Mouse (Mus musculus) left cerebral cortex, postnatal 10 days (tissue): ENCODE data around the gene Auts2. TPM values are rescaled to one million over a fixed set of nuclear protein-coding genes. Genes with fewer than 3 reads are reported as not detected.

ENCODE experiments used
- DNase-seq, 2 experiments: peaks; one replicate each; pipeline ENCODE4 v3.0.0; 2021 to 2022; ENCODE audit warnings: low spot score in 2 of 2, mixed read lengths in 1 of 2; ENCODE audit errors: extremely low spot score in 1 of 2
- intact Hi-C: fragments of 180-260 bp; cut with DNase I; formaldehyde crosslinking; loops from one replicate; pipeline ENCODE4 v1.15.1; 2025
- total RNA-seq, 2 experiments: library from RNA; stranded (reverse); gene quantifications; 2 replicates each; pipeline ENCODE4 v1.2.3; 2021

Auts2 gene
- total RNA-seq, 2 experiments from 2014 or later: 87.0 to 93.1 TPM

DNA sequence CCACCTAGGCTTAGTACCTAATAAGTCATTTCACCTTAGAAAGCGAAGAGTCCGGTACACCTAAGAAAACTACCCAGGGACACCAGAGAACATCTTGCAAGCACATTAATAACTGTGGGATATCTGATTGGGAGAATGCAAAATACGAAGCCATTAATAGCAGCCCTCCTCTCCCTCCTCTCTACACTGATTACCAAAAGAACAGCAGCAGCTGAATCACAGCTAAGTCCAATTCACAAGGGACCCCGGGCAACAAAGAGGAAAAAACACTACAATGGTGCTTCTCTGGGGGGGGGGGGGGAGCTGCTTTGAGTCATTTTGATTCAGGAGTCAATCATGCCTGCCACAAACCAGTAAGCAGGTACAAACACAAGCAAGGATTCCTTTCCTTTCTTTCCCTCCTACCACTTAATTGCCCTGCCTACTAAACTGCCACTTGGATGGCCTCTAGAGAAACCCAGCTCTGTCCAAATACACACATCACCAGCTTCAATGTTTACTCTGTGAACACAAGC lies 132.7 kb downstream of the Auts2 start:
- DNase-seq: no peak
- intact Hi-C loops: no loop called here

DNA sequence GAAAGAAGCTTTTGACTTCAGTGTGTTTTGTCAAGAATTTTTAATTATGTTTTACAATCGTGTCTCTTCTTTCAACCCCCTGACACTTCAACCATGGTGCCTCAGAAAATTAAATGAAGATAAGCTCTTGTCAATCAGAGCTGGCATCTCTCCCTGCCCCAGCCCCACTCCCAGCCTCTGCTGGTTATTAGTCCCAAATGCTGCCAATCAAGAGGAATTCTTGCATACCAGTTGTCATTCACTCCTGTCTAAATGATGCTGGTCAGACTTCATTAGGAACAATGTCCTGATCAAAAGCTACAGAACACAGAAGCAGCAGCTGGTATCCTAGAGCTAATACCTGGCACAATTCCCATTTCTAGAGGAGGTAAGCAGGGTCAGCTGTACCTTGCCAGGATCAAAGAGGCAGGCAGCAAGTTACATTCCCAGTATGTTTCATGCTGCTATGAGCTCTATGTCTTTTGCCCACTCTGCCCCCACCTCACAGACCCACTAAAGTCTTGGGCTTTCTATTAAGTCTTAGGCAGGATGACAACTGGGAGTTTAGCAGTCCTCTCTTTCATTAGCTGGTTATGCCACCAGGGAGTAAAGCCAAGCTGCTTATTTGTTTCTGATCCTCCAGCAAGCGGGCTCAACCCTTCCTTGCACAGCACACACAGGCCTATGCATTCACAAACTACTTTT lies 134.1 kb downstream of the Auts2 start:
- no peak for DNase-seq
- intact Hi-C loops: no loop called here

DNA sequence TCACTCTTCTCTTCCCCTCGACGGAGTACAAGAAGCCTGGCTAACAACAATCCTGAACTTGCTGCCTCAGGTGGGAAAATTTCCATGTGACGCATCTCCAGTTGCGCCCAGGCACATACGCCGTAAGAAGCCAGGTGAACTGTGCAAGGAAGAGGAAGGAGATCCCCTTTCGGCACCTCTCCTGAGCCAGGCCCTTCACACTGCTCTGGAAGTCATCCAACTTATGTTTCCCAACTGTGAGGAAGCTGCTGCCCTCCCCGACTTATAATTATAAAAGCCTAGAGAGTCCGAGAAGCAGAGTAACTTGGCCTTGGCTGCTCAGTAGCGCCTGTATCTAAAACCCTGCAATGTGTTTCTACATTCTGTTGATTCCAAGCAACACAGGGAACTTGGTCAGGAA lies 142.6 kb downstream of the Auts2 start:
- intact Hi-C loops: no loop called here
- no peak for DNase-seq

DNA sequence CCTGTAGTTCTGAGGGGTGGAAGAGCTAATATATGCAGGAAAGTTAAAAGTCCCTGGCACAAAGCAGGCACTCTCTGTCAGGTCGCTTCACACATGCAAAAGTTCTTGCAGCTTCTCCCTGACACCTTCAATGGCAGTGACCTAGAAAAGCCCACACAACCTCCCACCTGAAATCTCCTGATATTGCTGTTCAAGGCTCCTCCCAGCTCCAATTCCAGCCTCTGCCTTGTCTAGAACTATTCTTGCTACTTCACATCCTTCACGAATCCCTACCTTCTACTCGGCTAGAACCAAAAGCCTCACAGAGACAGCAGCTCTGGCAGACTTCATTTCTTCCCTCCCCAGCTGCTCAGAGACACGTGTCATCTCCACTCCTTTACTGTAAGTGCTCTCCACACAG lies 143.7 kb downstream of the Auts2 start:
- no peak for DNase-seq
- intact Hi-C loops: no loop called here

DNA sequence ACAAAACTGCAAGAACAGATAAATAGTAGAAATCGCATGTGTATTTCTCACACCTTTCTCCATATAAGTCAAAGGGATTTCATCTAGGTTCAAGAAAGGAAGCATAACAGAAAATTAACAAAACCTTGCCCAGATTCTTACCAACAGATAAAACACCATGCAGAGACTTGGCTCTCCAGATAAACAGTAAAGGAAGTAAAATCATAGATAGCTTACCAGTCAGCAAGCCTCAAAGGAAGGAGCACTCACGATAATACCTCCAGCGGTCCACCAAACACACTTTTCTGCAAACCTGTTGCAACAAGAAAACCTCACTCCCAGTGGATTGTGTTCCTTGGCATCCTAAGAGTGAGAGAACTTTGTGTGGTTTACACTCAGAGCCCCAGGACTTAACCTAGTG lies 147.2 kb downstream of the Auts2 start:
- no peak for DNase-seq
- intact Hi-C loops: no loop called here

DNA sequence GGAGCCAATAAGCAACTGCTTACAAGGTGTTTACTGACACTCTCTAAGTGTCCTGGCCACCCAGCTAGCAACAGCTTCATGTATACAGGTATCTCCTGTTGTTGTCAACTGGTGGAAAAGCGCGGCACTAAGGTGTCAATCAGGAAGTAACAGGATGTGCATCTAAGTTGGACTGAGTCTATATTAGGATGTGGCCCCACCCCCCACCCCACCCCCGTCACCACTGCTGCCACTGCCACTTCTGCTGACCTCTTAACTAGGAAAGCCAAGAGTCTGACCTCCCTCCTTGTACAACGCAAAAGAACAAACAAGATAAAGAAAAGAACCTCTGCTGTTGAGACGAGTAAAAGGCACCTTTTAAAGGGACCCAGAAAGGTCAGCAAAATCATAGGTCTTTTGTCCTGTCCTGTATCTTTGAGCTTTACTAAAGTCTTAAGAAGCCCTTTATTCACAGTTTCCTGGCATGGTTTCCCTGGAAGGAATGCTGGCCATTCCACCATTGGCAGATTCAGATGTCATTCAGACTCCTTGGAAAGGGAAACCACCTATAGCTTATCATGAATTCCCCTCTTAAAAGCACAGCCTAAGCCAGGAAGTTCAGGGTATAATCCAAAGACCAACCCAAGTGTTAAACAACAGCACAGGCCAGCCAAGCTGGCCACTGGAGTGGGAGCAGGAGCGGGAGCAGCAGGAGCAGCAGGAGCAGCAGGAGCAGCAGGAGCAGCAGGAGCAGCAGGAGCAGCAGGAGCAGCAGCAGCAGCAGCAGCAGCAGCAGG lies 148.2 kb downstream of the Auts2 start:
- intact Hi-C loops: no loop called here
- no peak for DNase-seq

DNA sequence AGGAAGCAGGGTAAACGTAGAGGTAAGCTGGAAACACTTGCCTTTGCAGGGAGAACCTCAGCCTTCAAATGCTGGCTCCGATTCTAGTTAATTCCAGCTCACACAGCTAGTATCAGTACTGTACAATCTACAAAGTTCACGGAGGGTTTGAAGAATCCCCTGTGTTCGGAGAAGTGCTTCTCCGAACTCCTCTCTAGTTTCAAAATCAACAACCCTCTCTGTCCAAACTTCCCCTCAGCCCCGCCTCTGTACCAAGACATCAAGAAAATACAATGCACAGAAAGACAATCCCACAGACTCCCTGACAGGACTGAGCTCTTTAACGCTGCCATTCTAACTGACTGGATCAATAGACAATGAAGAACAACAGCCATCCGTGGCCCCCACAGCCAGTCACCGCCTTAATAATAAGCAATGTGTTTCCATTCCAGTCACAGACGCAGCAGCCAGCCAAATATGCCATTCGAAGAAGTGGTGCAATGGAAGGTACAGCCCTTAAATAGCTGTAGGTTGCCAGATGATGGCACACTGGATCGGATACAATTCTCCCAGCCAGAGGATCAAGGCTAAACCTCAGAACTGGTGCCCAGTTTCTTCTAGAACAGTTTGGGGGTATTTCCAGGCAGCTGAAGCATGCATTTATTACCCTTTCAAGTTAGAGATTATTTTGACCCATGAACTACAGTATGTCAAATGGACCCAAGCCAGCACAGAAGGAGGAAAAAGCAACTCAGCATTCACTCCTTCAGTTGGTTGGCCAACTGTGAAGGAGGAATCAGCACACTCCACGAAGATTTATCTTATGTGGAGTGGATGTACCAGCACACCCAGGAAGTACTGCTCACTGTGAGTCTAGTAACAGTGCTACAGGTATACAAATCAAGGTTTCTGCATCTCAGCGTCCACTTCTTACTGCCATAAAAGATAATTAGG lies 151.0 kb downstream of the Auts2 start:
- DNase-seq: no peak
- intact Hi-C loops: no loop called here

DNA sequence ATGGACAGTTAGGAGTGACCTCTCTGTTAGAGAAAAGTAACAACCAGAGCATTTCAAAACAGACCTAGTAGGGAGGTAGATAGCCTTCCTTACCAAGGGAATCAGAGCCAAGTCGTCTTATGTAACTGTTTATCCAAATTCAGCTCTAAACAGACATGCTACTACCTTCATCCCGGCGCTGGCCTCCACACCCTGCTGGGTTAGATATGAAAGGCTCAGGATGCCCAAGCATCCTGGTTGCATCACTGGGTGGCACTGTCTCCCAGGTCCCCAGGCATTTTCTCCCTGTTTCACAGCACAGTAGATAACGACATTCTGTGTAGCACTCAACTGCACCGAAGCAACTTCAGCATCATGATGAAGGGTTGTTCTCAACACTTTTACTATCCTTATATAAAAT lies 154.4 kb downstream of the Auts2 start:
- intact Hi-C loops: no loop called here
- no peak for DNase-seq

DNA sequence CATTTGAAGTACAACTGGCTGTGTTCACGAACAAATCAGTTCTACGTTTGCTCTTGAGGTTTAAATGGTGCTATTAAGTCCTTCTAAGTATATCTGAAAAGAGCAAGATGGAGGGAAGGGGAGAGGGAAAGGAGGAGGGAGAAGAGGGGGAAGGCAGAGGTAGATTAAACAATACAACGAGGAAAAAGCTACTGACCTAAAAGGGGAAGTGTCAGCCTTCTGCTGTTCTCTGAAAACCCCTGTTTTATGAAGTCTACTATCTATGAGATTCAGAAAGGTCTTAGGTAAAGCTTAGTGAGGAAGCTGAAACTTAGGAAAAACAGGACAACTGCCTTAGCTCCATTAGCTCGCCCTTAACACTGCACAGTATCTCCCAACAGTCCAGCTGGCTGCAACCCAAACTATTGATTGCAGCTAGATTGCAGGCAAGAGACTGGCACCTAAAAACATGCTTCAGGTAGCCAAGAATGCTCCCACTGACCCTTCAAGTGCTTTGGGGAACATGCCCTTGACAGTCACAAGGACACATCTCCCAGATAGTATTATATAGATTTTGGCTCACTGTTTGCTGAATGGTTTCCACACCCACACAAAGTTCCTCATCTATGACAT lies 157.8 kb downstream of the Auts2 start:
- intact Hi-C loops: no loop called here
- no peak for DNase-seq

DNA sequence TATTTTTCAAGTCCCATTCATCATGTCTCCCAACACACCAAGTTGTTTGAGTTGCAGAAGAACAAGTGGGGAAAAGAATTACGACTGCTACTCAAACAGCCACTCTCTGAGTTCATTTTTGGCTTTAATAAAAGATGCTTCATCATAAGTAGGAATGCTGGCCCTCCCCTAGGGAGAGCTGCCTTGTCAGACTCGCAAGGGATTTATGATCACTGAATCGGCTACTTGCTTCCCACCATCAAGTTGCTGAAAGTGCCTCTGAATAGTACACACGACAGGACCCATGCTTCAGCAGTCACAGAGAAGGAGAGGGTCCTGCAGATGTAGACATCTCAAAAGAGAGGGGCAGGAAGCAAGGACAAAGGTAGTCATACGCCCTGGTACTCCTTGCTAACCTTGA lies 162.9 kb downstream of the Auts2 start:
- intact Hi-C loops: no loop called here
- no peak for DNase-seq

DNA sequence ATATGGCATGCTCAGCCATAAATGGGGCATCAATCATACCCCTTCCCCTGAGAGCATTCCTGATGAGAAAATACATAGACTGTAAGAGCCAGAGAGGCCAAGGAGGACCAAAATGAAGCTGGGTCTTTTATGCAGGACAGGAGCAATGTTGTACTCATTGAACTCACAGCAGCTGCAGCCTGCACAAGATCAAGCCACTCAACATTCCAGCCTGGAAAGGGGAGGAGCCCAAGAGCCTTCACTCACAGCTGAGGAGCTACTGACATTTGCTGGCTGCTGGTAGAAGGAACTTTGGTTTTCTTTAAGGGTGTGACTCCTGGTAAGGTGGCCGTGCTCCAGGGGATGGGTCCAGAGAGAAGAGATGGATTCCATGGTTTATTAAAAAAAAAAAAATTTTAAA lies 164.2 kb downstream of the Auts2 start:
- intact Hi-C loops: no loop called here
- no peak for DNase-seq

DNA sequence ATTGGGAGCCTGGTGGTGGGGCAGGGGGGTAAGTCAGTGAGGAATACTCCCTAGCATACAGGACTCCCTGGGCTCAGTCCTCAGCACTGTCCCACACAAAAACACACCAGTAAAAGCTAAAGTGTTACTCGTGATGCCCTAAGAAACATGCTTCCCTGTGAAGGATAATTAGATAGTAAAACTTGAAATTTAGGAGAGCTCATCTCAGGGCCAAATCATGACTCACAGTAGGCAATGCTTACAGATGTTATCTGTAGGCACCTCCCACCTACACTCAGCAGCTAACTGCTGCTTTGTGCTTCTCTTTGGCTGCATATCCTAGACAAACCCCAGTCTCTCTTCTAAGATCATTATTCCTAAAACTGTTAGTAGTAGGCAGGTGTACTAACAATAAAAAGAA lies 168.0 kb downstream of the Auts2 start:
- intact Hi-C loops: no loop called here
- DNase-seq: no peak

DNA sequence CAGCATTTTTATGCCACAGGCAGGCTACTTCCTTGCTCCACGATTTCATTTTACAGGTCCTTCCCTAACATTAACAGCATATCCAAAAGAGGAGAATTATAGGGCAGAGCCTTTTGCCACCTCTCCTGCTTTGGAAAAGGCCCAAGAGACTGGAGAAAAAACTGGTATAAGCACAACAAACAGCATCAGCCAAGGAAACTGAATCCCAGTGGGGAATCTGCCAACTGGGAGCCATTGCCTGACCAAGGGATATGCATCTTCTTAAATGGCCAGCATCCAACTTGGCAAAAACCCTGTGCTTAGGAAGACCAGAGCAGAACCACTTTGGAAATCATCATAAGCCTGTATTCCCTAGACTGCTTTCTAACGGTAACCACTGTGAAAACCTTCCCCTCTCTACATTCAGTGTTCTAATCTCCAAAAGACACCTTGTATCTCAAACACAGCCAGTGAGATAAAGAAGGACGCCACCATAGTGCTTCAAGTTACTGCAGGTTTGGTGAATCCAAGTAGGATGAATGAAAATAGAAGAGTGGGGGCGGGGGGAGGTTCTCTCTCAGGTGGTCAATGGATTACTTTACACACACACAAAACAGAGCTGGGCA lies 169.6 kb downstream of the Auts2 start:
- intact Hi-C loops: no loop called here
- DNase-seq: peak in 1 of 2 experiments; percentile 30

DNA sequence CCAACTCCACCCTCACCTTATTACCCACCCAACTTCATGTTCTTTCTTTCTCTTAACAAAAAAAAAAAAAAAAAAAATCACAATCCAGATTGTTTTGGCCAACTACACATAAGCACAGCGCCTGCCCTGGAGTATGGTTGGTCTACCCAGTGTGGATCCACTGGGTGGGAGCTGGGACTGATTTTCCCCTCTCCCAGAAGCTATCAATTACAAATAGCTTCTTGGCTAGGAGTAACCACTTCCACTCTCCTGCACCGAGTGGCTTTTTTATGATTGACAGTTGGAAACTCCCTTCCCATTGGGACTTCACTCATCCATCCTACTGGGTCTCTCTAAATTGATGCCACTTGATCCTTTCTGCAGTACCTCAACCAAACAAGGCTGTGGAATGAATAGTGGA lies 170.5 kb downstream of the Auts2 start:
- intact Hi-C loops: no loop called here
- DNase-seq: no peak

DNA sequence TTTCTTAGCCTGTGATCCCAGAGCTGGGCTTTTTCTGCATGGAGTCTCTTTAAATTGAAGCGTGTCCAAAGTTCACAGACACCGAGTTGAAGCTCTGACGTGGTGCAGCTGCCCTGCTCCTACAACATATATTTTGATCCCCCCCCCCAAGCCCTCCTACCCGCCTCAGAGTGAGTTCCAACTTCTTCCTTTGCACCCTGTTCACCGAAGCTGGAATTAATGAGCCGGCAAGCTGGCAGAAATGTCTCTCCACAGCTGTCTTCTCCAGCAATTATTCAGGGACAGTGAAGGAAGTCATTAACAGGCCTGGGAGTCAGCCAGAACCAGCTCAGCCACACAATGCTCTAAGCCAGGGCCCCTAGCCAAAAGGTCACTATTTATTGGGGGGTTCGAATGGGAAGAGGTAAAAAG lies 174.5 kb downstream of the Auts2 start:
- DNase-seq: peak; percentile 35 to 40
- intact Hi-C loops: no loop called here

DNA sequence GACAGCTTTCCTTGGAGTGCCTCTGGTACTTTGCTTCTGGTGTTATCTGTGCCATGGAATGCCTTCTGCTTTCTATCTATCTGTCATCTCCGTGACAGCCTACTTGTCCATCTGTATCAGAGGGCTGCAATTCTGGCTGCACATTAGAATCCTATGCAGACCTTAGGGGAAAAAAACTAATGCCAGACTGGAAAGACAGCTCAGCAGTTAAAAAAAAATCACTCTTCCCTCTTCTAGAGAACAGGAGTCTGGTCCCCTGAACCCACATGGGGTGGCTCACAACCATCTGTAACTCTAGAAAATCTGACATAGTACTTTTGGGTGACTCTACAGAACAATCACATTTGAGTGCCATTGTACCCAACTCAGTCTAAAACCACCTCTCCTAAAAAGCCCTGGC lies 181.9 kb downstream of the Auts2 start:
- intact Hi-C loops: no loop called here
- no peak for DNase-seq

DNA sequence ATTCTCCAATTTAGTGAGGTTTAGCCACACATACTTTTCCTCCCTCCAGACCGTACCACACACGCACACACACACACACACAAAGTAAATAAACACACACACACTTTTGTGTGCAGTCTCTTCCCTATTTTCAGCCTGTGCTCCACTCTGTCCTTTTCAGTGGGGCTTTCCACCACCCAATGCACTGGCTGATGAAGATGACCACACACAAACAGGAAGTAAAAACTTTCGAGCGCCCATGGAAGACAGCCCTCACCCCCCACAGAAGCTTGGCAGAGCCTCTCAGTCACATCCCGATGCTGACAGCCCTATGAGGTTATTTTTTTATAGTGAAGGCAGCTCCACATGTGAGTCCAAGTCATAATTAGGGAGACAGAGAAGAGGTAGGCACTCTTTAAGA lies 185.4 kb downstream of the Auts2 start:
- intact Hi-C loops: no loop called here
- DNase-seq: no peak

DNA sequence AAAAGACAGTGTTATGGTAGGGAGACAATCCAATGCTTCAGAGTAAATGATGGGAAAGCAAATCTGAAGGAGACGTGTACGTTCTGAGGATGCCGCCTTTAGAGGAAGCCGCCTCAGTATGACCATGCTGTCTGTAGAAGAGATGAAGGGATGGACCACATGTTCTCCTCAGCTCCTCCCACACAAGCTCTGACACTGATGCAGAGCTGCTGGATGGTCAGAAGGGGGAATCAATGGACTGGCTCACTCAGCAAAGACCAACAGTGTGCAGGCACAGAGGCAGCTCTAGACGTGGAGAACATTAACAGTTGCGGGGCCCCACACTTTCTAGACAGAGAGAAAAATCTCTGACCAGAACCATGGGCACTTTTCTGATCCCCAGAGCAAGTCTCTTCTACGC lies 187.2 kb downstream of the Auts2 start:
- no peak for DNase-seq
- intact Hi-C loops: no loop called here

DNA sequence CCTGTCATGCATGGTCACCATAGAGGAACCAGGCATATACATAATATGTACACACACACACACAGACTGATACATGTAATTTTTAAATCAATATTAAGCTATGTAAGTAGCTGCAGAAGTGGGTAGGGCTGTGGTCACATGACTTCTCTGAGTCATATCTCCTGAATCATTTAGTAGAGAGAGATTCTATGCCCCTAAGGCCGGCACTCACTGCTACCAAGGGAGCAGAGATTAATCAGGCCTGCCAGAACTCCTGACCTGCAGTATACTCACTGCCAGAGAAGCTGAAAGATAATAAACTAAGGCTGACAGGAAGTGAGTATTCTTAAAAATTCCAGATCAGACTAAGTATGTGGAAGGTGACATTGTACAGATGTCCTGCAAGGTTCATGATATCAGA lies 190.7 kb downstream of the Auts2 start:
- intact Hi-C loops: no loop called here
- DNase-seq: no peak
